Mouse (Mus musculus) frontal cortex, postnatal 14 days (tissue): ENCODE results near the gene Tas2r139.
"Not testable (repeated sequence)": the region's sequence is repeated elsewhere in the genome, so short reads cannot be mapped to it uniquely, and the experiment has no call there.

Experiments used
- DNase-seq, 2 experiments: peaks; one replicate each; pipeline ENCODE4 v3.0.0; 2022; ENCODE audit warnings: low spot score in 2 of 2

The Tas2r139 gene

GRCm38 (mm10) chr6:42140636-42141035 lies at the start of gene Tas2r139:
TSS of gene Tas2r139 (plus strand) at chr6:42140936.
- no peak for DNase-seq

DNA sequence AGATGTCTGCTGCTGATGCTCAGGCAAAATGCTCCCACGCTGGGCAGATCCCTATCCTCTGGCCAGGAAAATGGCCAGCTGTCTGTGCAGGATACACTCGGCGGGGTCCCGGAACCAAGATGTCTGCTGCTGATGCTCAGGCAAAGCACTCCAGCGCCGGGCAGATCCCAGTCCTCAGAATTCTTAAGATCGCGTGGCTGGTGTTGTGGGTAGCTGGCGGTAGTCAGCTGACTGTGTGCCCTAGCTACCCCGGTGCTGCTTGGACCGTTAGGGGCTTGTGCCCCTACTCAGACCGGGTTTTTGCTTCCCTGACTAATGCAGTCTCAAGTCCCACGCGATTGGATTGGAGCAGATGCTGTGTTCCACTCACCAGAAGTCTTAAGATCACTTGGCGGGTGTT lies 10.4 kb downstream of the Tas2r139 start:
- not testable (repeated sequence) for DNase-seq

GRCm38 (mm10) chr6:42182462-42182861 lies 41.7 kb downstream of the Tas2r139 start:
- DNase-seq, result no peak

DNA sequence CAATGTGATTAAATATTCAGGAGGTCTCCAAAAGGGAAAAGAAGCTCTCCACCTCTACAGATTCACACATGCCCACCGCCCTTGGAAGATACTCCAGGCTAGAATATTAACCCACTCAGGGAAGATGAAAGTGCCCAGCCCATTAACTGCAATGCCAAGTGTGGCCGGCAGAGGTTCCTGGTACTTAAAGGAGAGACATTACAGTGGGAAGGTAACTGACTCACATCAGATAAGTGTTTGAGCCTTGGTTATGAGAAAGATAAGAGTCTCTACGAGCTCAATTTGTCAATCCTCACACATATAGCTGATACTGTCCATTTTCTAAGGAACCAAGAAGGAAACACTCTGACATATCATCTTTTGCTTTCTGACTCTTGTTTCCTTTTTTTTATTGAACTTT lies 45.5 kb downstream of the Tas2r139 start:
- DNase-seq, result no peak
